Mouse (Mus musculus) cerebellum, adult 11 months (tissue): Measurements from ENCODE around the gene Zbtb40.

Source experiments
- DNase-seq: peaks from one replicate; pipeline ENCODE4 v3.0.0; 2022

The Zbtb40 gene

GRCm38 (mm10) chr4:136969503-136970276 lies 78.9 kb downstream of the Zbtb40 start:
- no peak for DNase-seq

GRCm38 (mm10) chr4:136969096-136969495 lies 79.5 kb downstream of the Zbtb40 start:
- no peak for DNase-seq

- DNase-seq, result no peak
Observed at GRCm38 (mm10) chr4:136967511-136967910, 81.1 kb downstream of the Zbtb40 start.

- no peak for DNase-seq
Observed at GRCm38 (mm10) chr4:136966493-136967390, 81.9 kb downstream of the Zbtb40 start.

GRCm38 (mm10) chr4:136964990-136965421 lies 83.6 kb downstream of the Zbtb40 start:
- no peak for DNase-seq

- DNase-seq, result no peak
Observed at GRCm38 (mm10) chr4:136962447-136962846, 86.2 kb downstream of the Zbtb40 start.

- DNase-seq, result no peak
Observed at GRCm38 (mm10) chr4:136961642-136962285, 86.8 kb downstream of the Zbtb40 start.

GRCm38 (mm10) chr4:136960581-136960980 lies 88.0 kb downstream of the Zbtb40 start:
- DNase-seq, result no peak

- no peak for DNase-seq
Observed at GRCm38 (mm10) chr4:136960068-136960467, 88.5 kb downstream of the Zbtb40 start.

GRCm38 (mm10) chr4:136956751-136957446 lies 91.7 kb downstream of the Zbtb40 start, which contains the start of gene Epha8:
Gene Epha8, minus strand, starts transcription at chr4:136956816.
- peak; percentile 58 for DNase-seq

- no peak for DNase-seq
Observed at GRCm38 (mm10) chr4:136954562-136954961, 94.0 kb downstream of the Zbtb40 start.

GRCm38 (mm10) chr4:136949266-136949989 lies 99.2 kb downstream of the Zbtb40 start:
- peak; percentile 62 for DNase-seq

- DNase-seq, result no peak
Observed at GRCm38 (mm10) chr4:136945397-136945796, 103.2 kb downstream of the Zbtb40 start.

- no peak for DNase-seq
Observed at GRCm38 (mm10) chr4:136944558-136945350, 103.8 kb downstream of the Zbtb40 start.

GRCm38 (mm10) chr4:136943175-136943574 lies 105.4 kb downstream of the Zbtb40 start:
- DNase-seq, result no peak

GRCm38 (mm10) chr4:136942761-136943160 lies 105.8 kb downstream of the Zbtb40 start:
- peak; percentile 77 for DNase-seq

- no peak for DNase-seq
Observed at GRCm38 (mm10) chr4:136937935-136938334, 110.7 kb downstream of the Zbtb40 start.

- peak; percentile 68 for DNase-seq
Observed at GRCm38 (mm10) chr4:136937344-136937743, 111.3 kb downstream of the Zbtb40 start.

GRCm38 (mm10) chr4:136934746-136935613 lies 113.6 kb downstream of the Zbtb40 start:
- no peak for DNase-seq

GRCm38 (mm10) chr4:136930474-136930873 lies 118.1 kb downstream of the Zbtb40 start:
- DNase-seq, result no peak
